Mouse (Mus musculus) limb, embryonic 15.5 days (tissue): ENCODE measurements around the gene Ube2g2. TPM values are rescaled to one million over a fixed set of nuclear protein-coding genes. Genes with fewer than 3 reads are reported as not detected.

Experiments
- ATAC-seq: fragments of 200-750 bp; cut with Nextera tagmentation; 2 replicates; pipeline ENCODE4 v1.8.0; 2017; ENCODE audit warnings: low read depth, moderate TSS enrichment; ENCODE audit not compliant: insufficient number of reproducible peaks, low FRiP score, low TSS enrichment
- H3K27ac ChIP-seq: fragments of 300-500 bp; sonication (generic); 2 replicates; pipeline ENCODE4 v1.5.1; 2015; ENCODE audit warnings: moderate library complexity, mild to moderate bottlenecking, inconsistent platforms
- H3K27me3 ChIP-seq: fragments of 300-500 bp; sonication (generic); 2 replicates; pipeline ENCODE4 v1.6.1; 2015; ENCODE audit warnings: inconsistent platforms
- H3K36me3 ChIP-seq: fragments of 300-500 bp; sonication (generic); 2 replicates; pipeline ENCODE4 v1.6.1; 2015; ENCODE audit warnings: inconsistent platforms
- H3K4me1 ChIP-seq: fragments of 300-500 bp; sonication (generic); 2 replicates; pipeline ENCODE4 v1.6.1; 2015; ENCODE audit warnings: inconsistent platforms
- H3K4me2 ChIP-seq: fragments of 300-500 bp; sonication (generic); 2 replicates; pipeline ENCODE4 v1.6.1; 2015; ENCODE audit warnings: mild to moderate bottlenecking, inconsistent platforms
- H3K4me3 ChIP-seq: fragments of 300-500 bp; sonication (generic); 2 replicates; pipeline ENCODE4 v1.5.1; 2015; ENCODE audit warnings: mild to moderate bottlenecking, inconsistent platforms
- H3K9ac ChIP-seq: fragments of 300-500 bp; sonication (generic); 2 replicates; pipeline ENCODE4 v1.6.1; 2015; ENCODE audit warnings: inconsistent platforms
- H3K9me3 ChIP-seq: fragments of 300-500 bp; sonication (generic); 2 replicates; pipeline ENCODE4 v1.6.1; 2016; ENCODE audit warnings: inconsistent platforms
- WGBS: fragments of 180-500 bp; shearing (Covaris S2); methylation state at CpG from one replicate; pipeline ENCODE4 v1.1.7; 2015; 5-methylcytosine and 5-hydroxymethylcytosine counted together
- polyA plus RNA-seq: library from polyadenylated mRNA; unstranded; fragments of >200 nt; fragmentation: Nextera tagmentation; extraction: Ambion mirVana; gene quantifications from 2 replicates; pipeline ENCODE4 v1.2.1, GENCODE M21; 2015

Ube2g2 gene
- polyA plus RNA-seq, 1 experiment from 2014 or later: 99.8 TPM

DNA sequence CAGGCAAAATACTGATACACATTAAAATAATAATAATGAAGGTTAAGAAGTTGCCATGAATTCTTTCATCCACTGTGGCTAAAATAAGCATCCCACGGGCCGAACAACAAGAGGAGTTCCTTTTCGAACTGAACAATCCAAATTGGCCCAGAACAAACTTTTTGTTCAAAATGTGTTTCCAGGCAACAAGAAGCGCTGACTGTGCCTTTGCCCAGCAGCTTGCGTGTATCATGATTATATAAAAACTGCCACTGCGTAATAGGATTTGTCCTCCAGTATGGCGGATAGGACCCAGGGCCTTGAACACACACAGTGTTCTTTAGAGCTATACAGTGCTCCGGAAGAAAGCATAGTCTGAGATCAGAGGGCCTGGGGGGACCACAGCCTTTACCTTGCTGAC is 13.5 kb upstream of the Ube2g2 start:
- Histone ChIP-seq H3K27ac (no peak overlapping the region), H3K9me3 (no peaks in the 10 kb centered on the region), H3K4me2 (no peak overlapping the region), H3K9ac (no peak overlapping the region), H3K27me3 (no peaks in the 10 kb centered on the region), H3K4me3 (no peak overlapping the region), H3K36me3 (peaks cover 43% of the 10 kb centered on the region), H3K4me1 (peaks cover 33% of the 10 kb centered on the region)
- no peak for ATAC-seq
- WGBS: 92% methylated on average over 8 of the region's 8 CpGs

DNA sequence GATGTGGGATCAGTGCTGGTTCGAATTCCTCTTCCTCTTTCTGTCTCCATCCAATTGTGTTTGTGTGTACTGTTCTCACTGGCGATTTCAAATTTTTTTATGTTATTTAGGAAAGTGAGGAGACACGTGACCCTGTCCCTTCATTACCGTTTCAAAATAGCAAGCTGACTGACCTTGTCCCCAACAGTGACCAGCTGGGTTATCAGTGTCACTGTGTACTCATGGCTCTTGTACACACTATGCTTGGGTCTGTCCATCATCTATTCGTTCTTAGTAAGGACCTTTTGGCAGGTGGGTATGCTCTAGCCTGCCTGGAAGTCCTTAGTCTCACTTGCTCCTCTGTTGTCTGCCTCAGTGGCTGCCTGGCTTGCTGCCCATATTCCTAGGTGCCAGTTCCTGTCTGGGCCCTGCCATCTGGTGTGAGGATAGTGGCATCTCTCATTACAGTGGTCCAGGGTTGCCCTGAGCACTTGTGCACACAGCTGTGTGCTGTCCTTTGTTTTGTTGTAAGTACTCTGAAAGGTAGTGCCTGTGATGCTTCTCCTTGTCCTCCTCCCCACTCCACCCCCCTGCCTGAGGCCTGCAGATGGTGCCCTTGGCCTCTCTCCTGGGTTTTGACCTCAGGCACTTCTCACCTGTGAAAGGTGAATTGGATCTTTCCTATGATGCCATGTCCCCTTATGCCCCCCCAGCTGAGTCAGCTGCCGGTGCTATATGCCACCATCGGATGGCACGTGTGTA is 11.7 kb upstream of the Ube2g2 start:
- H3K4me2 ChIP-seq: no peak overlapping the region
- H3K4me1 ChIP-seq: peaks cover 32% of the 10 kb centered on the region
- 92% methylated on average over 8 of the region's 8 CpGs for WGBS
- H3K27me3 ChIP-seq: no peaks in the 10 kb centered on the region
- no peak overlapping the region for H3K9ac ChIP-seq
- H3K4me3 ChIP-seq: no peak overlapping the region
- no peak overlapping the region for H3K27ac ChIP-seq
- no peaks in the 10 kb centered on the region for H3K9me3 ChIP-seq
- peaks cover 58% of the 10 kb centered on the region for H3K36me3 ChIP-seq
- no peak for ATAC-seq

DNA sequence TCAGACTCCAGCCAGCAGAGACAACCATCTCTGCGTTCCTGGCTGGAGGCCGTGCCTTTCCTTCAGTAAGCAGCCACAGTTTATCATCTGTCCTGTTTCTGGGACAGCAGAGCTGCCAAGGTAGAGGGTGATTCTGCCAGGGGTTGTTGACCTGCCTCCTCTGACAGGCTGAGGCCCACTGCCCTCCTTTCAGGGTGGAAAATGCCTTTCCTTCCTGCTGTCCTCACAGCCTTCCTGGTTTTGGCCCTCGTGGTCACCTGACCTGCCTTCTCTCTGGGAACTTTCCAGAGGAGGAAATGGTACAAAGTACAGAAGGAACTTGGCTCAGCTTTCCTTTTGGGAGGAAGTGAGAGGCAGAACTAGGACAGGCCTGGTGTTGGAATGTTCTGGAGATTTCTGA is 8.7 kb upstream of the Ube2g2 start:
- H3K9ac ChIP-seq: no peak overlapping the region
- ATAC-seq: no peak

DNA sequence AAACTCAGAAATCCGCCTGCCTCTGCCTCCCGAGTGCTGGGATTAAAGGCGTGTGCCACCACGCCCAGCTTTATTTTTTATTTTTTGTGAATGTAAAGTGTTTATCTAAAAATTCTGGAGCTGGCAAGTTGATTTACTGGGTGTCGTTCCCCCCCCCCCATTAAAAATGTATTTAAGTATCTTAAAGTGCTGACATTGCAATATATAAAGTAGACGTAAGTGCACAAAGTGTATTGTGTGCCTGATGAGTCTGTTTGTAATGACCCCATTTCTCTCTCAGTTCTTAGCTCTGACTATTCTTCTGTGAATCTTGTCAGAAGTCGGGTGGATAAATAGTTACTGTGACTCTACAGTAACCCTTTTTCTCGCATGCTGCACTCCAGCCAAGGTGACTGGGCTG is 6.4 kb upstream of the Ube2g2 start:
- H3K9ac ChIP-seq: no peak overlapping the region
- no peak overlapping the region for H3K4me2 ChIP-seq
- no peak overlapping the region for H3K27ac ChIP-seq
- ATAC-seq: no peak
- H3K9me3 ChIP-seq: no peaks in the 10 kb centered on the region
- no peak overlapping the region for H3K4me3 ChIP-seq
- H3K27me3 ChIP-seq: no peaks in the 10 kb centered on the region
- peaks cover 78% of the 10 kb centered on the region for H3K36me3 ChIP-seq
- H3K4me1 ChIP-seq: peaks cover 4% of the 10 kb centered on the region; the same call in 1 of the 2 replicates
- WGBS: 91% methylated on average over 8 of the region's 8 CpGs

More for the DNA sequence above, 8.7 kb upstream of the Ube2g2 start:
- Histone ChIP-seq H3K27ac (peak overlapping the region; percentile 59), H3K4me2 (no peak overlapping the region), H3K9me3 (no peaks in the 10 kb centered on the region), H3K27me3 (no peaks in the 10 kb centered on the region), H3K4me1 (peaks cover 7% of the 10 kb centered on the region; the same call in 1 of the 2 replicates), H3K36me3 (peaks cover 85% of the 10 kb centered on the region), H3K4me3 (no peak overlapping the region)
- 88% methylated on average over 3 of the region's 3 CpGs for WGBS

DNA sequence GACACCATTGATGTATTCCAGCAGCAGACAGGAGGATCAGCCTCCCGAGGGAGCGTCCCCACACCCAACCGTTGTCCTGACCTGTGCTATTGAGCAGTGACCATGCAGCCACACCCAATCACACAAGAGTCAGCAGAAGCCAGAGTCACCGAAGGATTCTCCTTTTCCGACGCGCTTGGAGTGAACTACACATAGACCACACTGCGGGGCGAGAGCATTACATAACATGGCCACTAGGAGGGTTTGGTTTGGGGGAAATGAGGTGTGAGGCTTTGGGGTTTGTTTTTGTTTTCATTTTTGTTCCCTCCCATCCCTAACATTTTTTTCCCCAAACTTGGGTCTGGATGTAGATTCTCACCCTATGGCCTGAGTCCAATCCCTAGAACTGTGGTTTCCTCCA is 5.9 kb upstream of the Ube2g2 start:
- no peaks in the 10 kb centered on the region for H3K4me1 ChIP-seq
- no peaks in the 10 kb centered on the region for H3K27me3 ChIP-seq
- H3K9ac ChIP-seq: no peak overlapping the region
- H3K4me2 ChIP-seq: no peak overlapping the region
- H3K9me3 ChIP-seq: no peaks in the 10 kb centered on the region
- WGBS: 91% methylated on average over 9 of the region's 9 CpGs
- H3K36me3 ChIP-seq: peaks cover 73% of the 10 kb centered on the region
- no peak overlapping the region for H3K27ac ChIP-seq
- no peak for ATAC-seq
- H3K4me3 ChIP-seq: no peak overlapping the region

DNA sequence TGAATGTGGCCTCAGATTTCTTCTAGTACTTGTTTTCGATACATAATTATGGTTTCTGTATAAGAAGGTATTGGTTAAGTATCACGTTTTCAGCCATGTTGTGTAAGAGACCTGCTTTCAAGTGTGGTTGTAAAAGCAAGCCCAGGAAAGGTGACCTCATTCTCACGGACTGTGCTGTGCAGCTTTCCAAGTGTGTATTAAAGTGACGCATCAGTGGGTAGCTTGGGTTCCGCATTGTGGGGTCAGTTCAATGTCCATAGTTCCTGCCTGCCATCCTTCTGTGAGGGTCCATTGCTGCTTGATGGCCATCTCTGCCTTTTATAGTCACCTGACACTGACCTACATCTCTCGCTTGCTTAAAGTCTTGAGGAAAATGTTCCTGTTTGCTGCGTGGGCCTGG is 5.1 kb upstream of the Ube2g2 start:
- no peak overlapping the region for H3K4me2 ChIP-seq
- 92% methylated on average over 7 of the region's 7 CpGs for WGBS
- H3K4me3 ChIP-seq: no peak overlapping the region
- peaks cover 65% of the 10 kb centered on the region for H3K36me3 ChIP-seq
- no peaks in the 10 kb centered on the region for H3K9me3 ChIP-seq
- peaks cover 6% of the 10 kb centered on the region; the same call in 1 of the 2 replicates for H3K4me1 ChIP-seq
- no peak overlapping the region for H3K9ac ChIP-seq
- no peak overlapping the region for H3K27ac ChIP-seq
- ATAC-seq: no peak
- H3K27me3 ChIP-seq: no peaks in the 10 kb centered on the region

DNA sequence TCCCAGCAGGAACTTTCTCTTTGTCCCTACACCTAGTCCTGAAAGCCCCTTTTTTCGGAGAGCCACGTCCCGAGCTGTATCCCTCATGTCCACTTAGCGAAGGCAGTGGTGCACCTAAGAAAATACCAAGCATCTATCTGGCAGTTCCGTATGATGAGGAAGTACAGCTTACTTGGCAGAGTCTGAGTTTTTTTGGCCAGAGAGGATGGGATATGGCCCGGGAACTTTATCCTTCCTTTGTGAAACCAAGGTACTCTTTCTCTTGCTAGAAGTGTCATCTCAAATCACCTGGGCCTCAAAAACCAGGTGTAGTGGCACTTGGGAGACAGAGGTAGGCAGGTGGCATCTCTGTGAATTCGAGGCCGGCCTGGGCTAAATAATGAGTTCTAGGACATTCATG is 529 bp upstream of the Ube2g2 start:
- Histone ChIP-seq H3K4me3 (peak overlapping the region; percentile 97), H3K27ac (peak overlapping the region; percentile 94), H3K27me3 (no peaks in the 10 kb centered on the region), H3K9me3 (no peaks in the 10 kb centered on the region), H3K4me1 (peaks cover 35% of the 10 kb centered on the region), H3K4me2 (peak overlapping the region; percentile 47), H3K9ac (peak overlapping the region; percentile 98), H3K36me3 (peaks cover 25% of the 10 kb centered on the region)
- WGBS: 78% methylated on average over 8 of the region's 8 CpGs
- ATAC-seq: no peak

DNA sequence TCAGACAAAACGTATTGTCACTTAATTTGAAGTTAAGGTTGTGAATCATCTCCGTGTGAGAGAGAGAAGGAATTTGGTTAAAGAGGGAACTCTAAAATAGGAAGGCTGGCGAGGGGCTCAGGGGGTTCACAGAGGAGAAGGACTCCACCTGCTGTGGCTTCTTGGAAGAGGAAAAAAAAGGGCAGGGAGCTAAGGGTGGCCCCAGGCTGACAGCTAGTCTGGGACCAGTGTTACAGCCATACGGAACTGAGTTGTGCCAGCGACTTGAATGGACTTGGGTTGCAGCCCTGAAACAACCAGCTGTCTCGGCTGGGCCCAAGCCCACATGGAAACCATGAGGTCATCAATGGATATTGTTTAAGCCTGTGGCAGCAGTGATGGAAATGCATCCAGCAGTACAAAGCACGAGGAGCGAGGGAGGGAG is 1.0 kb downstream of the Ube2g2 start:
- Histone ChIP-seq H3K4me1 (peaks cover 35% of the 10 kb centered on the region), H3K27ac (peak overlapping the region; percentile 94), H3K36me3 (peaks cover 11% of the 10 kb centered on the region), H3K27me3 (no peaks in the 10 kb centered on the region), H3K4me3 (peak overlapping the region; percentile 97), H3K9ac (peak overlapping the region; percentile 98), H3K4me2 (peak overlapping the region; percentile 47), H3K9me3 (no peaks in the 10 kb centered on the region)
- 4% methylated on average over 8 of the region's 8 CpGs for WGBS
- ATAC-seq: 0 out of 2 replicates have a peak, but pooled peaks have one; percentile 50

DNA sequence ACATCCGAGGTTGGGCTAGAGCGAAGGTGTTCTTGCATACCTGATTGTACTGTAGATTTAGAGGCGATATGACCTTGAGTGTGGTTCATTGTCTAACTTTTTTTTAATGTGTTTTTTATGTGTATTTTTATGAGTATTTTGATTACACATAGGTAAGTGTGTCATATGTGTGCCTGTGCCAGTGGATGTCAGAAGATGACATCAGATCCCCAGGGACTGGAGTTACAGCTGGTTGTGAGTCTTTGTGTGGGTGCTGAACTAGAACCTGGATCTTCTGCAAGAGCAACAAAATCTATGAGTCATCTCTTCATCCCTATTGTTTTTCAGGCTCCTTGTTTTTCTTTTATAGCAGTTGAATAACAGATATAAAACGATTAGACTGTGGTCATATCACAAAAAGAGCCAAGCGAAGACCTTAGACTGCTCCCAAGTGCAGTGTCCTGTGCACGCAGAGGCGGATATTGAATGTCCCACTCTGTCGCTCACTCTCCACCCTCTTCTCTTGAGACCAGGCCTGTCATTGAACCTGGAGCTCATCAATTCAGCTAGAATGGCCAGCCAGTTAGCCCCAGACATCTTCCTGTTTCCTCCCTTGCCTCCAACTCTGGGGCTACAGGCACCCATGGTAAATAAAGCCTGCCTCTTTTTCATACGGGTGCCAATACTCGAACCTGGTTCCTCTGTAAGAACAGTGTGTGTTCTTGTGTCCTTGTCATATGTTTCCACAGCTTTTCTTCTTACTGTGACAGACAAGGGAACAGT is 1.7 kb downstream of the Ube2g2 start:
- Histone ChIP-seq H3K9ac (no peak overlapping the region), H3K27me3 (no peaks in the 10 kb centered on the region), H3K36me3 (peaks cover 6% of the 10 kb centered on the region), H3K4me3 (peak overlapping the region; percentile 97), H3K4me2 (peak overlapping the region; percentile 47), H3K9me3 (no peaks in the 10 kb centered on the region), H3K27ac (peak overlapping the region; percentile 94), H3K4me1 (peaks cover 35% of the 10 kb centered on the region)
- WGBS: 89% methylated on average over 10 of the region's 10 CpGs
- no peak for ATAC-seq

DNA sequence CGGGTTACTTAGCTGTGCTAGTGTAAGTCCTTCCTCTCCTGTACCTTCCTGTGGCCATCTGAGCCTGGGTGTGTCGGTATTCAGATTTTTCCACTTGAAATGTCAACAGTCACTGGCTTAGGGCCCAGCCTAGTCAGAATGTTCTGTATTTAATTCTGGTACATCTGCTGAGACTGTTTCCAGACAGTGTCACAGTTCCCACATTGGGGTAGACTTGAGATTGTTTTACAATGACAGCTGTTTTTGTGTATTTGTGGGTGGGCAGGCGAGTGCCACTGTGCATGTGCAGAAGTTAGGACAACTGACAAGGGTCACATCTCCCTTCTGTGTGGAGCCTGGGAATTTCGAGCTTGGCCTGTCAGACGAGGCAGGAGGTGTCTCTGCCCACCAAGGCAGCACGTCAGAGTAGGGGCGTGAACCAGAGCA is 2.5 kb downstream of the Ube2g2 start:
- 46% methylated on average over 7 of the region's 7 CpGs for WGBS
- Histone ChIP-seq H3K27ac (peak overlapping the region; percentile 76), H3K27me3 (no peaks in the 10 kb centered on the region), H3K36me3 (peaks cover 6% of the 10 kb centered on the region; the same call in 1 of the 2 replicates), H3K4me3 (0 out of 2 replicates have a peak overlapping the region, but pooled peaks have one; percentile 97), H3K4me2 (0 out of 2 replicates have a peak overlapping the region, but pooled peaks have one; percentile 47), H3K4me1 (peaks cover 35% of the 10 kb centered on the region), H3K9ac (no peak overlapping the region), H3K9me3 (no peaks in the 10 kb centered on the region)
- no peak for ATAC-seq

DNA sequence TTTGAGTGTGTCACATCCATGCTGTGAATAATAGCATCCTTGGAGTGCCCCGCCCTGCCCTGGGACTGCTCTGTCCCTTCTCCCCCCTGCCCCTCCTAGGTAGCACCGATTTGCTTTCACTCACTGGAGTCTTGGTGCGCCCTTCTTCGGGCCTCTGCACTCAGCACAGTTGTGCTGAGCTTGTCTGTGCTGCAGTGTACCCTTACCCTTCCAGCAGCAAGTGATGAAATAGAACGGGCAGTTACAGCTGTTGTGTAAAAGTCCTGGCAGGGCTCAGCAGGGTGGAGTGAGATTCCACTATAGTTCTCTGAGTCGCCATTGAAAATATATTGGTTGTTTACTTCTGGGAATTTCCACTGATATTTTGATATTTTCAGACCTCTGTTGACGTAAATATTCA is 4.0 kb downstream of the Ube2g2 start:
- Histone ChIP-seq H3K4me2 (no peak overlapping the region), H3K9me3 (no peaks in the 10 kb centered on the region), H3K4me3 (no peak overlapping the region), H3K36me3 (peaks cover 3% of the 10 kb centered on the region; the same call in 1 of the 2 replicates), H3K4me1 (peaks cover 35% of the 10 kb centered on the region), H3K27me3 (no peaks in the 10 kb centered on the region), H3K27ac (0 out of 2 replicates have a peak overlapping the region, but pooled peaks have one; percentile 7), H3K9ac (no peak overlapping the region)
- 80% methylated on average over 7 of the region's 7 CpGs for WGBS
- ATAC-seq: no peak

DNA sequence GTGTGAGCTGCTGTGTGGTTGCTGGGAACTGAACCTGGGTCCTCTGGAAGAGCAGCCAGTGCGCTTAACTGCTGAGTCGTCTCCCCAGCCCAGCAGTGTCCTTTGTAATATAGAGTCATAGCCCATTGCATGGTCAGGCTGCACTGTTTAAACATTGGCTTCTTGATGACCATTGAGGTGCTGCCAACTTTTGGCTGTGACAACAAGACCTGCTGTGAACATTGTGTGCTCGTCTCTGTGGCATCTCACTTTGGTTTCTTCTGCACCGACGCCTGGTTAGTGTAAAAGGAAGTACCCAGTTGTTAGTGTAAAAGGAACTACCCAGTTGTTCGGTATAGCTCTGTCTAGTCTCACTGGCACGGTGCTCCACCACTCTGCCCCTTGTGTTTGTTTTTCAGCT is 4.5 kb downstream of the Ube2g2 start:
- no peak for ATAC-seq
- Histone ChIP-seq H3K4me3 (no peak overlapping the region), H3K4me2 (no peak overlapping the region), H3K36me3 (peaks cover 8% of the 10 kb centered on the region), H3K9ac (no peak overlapping the region), H3K27ac (no peak overlapping the region), H3K27me3 (no peaks in the 10 kb centered on the region), H3K4me1 (peaks cover 33% of the 10 kb centered on the region), H3K9me3 (no peaks in the 10 kb centered on the region)
- 83% methylated on average over 7 of the region's 7 CpGs for whole genome bisulfite sequencing
